ENCODE assay signal across 8 mouse cellular contexts in genomic region chr11:100295308-100295707, GRCm38 (mm10). TPM values are rescaled to one million over a fixed set of nuclear protein-coding genes. Genes with fewer than 3 reads are reported as not detected.
DNase-seq lines count a peak whose midpoint lies in the region; ATAC-seq and TF ChIP-seq lines count a peak whose summit lies in the region.

No protein-coding gene starts in this region.

- H3K4me2 ChIP-seq in heart, embryonic 11.5 days: no peak overlapping the region
- no peak overlapping the region for H3K4me2 ChIP-seq in intestine, postnatal 0 days (replicated peaks; ENCODE audit: low read depth)

- no peak for TF ChIP-seq POLR2A in cortical plate, adult 2 months (IDR thresholded peaks at IDR 0.05; ENCODE audit: extremely low read depth, insufficient read depth, low read length)

- peak; percentile 92 for DNase-seq in heart, adult 11 months
- peak; percentile 43 for DNase-seq in gastrocnemius, postnatal 25 days
- peak; percentile 94 for DNase-seq in limb, embryonic 10.5 days (ENCODE audit: low spot score)
- DNase-seq in monocyte, adult 2 months (ENCODE audit: low read depth in 1 of 2, low spot score in 2 of 2): peak; percentile 32 to 64
- DNase-seq in spleen, postnatal 10 days (ENCODE audit: low spot score in 2 of 2): peak; percentile 69 to 89

- H3K9ac ChIP-seq in heart, embryonic 11.5 days (ENCODE audit: low read depth, low read length): no peak overlapping the region
- H3K9ac ChIP-seq in intestine, postnatal 0 days (ENCODE audit: low read depth, low read length): no peak overlapping the region

- no peaks in the 10 kb centered on the region for H3K9me3 ChIP-seq in heart, embryonic 11.5 days (replicated peaks; ENCODE audit: control insufficient read depth, low read length)
- no peaks in the 10 kb centered on the region for H3K9me3 ChIP-seq in intestine, postnatal 0 days (ENCODE audit: control insufficient read depth)
- no peaks in the 10 kb centered on the region for H3K9me3 ChIP-seq in limb, embryonic 10.5 days (replicated peaks)

- H3K4me3 ChIP-seq in heart, embryonic 11.5 days (ENCODE audit: low read depth, low read length): no peak overlapping the region
- no peak overlapping the region for H3K4me3 ChIP-seq in cortical plate, adult 2 months (ENCODE audit: insufficient read depth, low read length)
- H3K4me3 ChIP-seq in intestine, postnatal 0 days (ENCODE audit: low read depth, low read length): no peak overlapping the region
- H3K4me3 ChIP-seq in limb, embryonic 10.5 days: no peak overlapping the region

- H3K27ac ChIP-seq in heart, embryonic 11.5 days (ENCODE audit: low read depth, low read length): no peak overlapping the region
- no peak overlapping the region for H3K27ac ChIP-seq in cortical plate, adult 2 months (ENCODE audit: insufficient read depth, low read length)
- no peak overlapping the region for H3K27ac ChIP-seq in intestine, postnatal 0 days (ENCODE audit: low read depth, low read length)
- H3K27ac ChIP-seq in limb, embryonic 10.5 days: no peak overlapping the region

- ATAC-seq in heart, embryonic 11.5 days (replicated peaks; ENCODE audit: insufficient number of reproducible peaks, low FRiP score, low TSS enrichment): no peak
- peak; percentile 37 for ATAC-seq in intestine, postnatal 0 days

- peaks cover 3% of the 10 kb centered on the region for H3K27me3 ChIP-seq in heart, embryonic 11.5 days (ENCODE audit: control insufficient read depth, insufficient read depth, low read length)
- no peaks in the 10 kb centered on the region for H3K27me3 ChIP-seq in intestine, postnatal 0 days (replicated peaks; ENCODE audit: control insufficient read depth, insufficient read depth, low read length)
- H3K27me3 ChIP-seq in limb, embryonic 10.5 days (ENCODE audit: low read depth, poor library complexity, severe bottlenecking): no peaks in the 10 kb centered on the region

- H3K4me1 ChIP-seq in heart, embryonic 11.5 days (ENCODE audit: control insufficient read depth, insufficient read depth, low read length): peaks cover 3% of the 10 kb centered on the region; the same call in 1 of the 2 replicates
- H3K4me1 ChIP-seq in cortical plate, adult 2 months (ENCODE audit: control insufficient read depth, insufficient read depth, low read length): no peaks in the 10 kb centered on the region
- H3K4me1 ChIP-seq in intestine, postnatal 0 days (replicated peaks; ENCODE audit: control insufficient read depth, insufficient read depth, low read length): no peaks in the 10 kb centered on the region
- peaks cover 13% of the 10 kb centered on the region for H3K4me1 ChIP-seq in limb, embryonic 10.5 days

- H3K36me3 ChIP-seq in heart, embryonic 11.5 days (ENCODE audit: control insufficient read depth, insufficient read depth, low read length): no peaks in the 10 kb centered on the region
- H3K36me3 ChIP-seq in intestine, postnatal 0 days (ENCODE audit: control insufficient read depth, insufficient read depth): no peaks in the 10 kb centered on the region
- H3K36me3 ChIP-seq in limb, embryonic 10.5 days: no peaks in the 10 kb centered on the region

- WGBS in heart, embryonic 11.5 days (ENCODE audit: insufficient replicate concordance): 6% methylated on average over 10 of the region's 10 CpGs
- 6% methylated on average over 10 of the region's 10 CpGs for WGBS in intestine, postnatal 0 days
- 5% methylated on average over 10 of the region's 10 CpGs for WGBS in limb, embryonic 10.5 days

- TF ChIP-seq CTCF in cortical plate, adult 2 months (IDR thresholded peaks at IDR 0.05; ENCODE audit: extremely low read depth, insufficient read depth, low read length): peak; percentile 100
- TF ChIP-seq CTCF in intestine, postnatal 0 days (IDR thresholded peaks at IDR 0.05; ENCODE audit: low read depth): peak; percentile 100

RNA-seq across cellular contexts. Expression of gene Eif1, which starts 24.4 kb away (rescaled TPM):
- polyA plus RNA-seq in heart, embryonic 11.5 days (2014; fragmentation: Nextera tagmentation; extraction: Ambion mirVana): 1,605 and 1,756 TPM in 2 replicates
- 534 and 549 TPM in 2 replicates for polyA plus RNA-seq in cortical plate, adult 2 months (2012; rRNA removed)
- total RNA-seq in gastrocnemius, postnatal 25 days (2021): 1,000 to 10,000 TPM; 1,016 to 1,083 TPM
- polyA plus RNA-seq in intestine, postnatal 0 days (2015; fragmentation: Nextera tagmentation; extraction: Ambion mirVana): 1,650 and 1,730 TPM in 2 replicates
- 1,486 and 1,565 TPM in 2 replicates for polyA plus RNA-seq in limb, embryonic 10.5 days (2016; fragmentation: Nextera tagmentation; extraction: Ambion mirVana)

RNA-seq across cellular contexts. Expression of gene Krt42, which starts 25.6 kb away (rescaled TPM):
- 0.20 TPM in 1 of 2 replicates, not detected in the other for polyA plus RNA-seq in heart, embryonic 11.5 days (2014; fragmentation: Nextera tagmentation; extraction: Ambion mirVana)
- not detected in 2 replicates for polyA plus RNA-seq in cortical plate, adult 2 months (2012; rRNA removed)
- not detected for total RNA-seq in gastrocnemius, postnatal 25 days (2021)
- 0.12 and 0.18 TPM in 2 replicates for polyA plus RNA-seq in intestine, postnatal 0 days (2015; fragmentation: Nextera tagmentation; extraction: Ambion mirVana)
- 0.21 TPM in 1 of 2 replicates, not detected in the other for polyA plus RNA-seq in limb, embryonic 10.5 days (2016; fragmentation: Nextera tagmentation; extraction: Ambion mirVana)

RNA-seq across cellular contexts. Expression of gene Krt17, which starts 34.5 kb away (rescaled TPM):
- polyA plus RNA-seq in heart, embryonic 11.5 days (2014; fragmentation: Nextera tagmentation; extraction: Ambion mirVana): 0.14 and 0.82 TPM in 2 replicates
- polyA plus RNA-seq in cortical plate, adult 2 months (2012; rRNA removed): 0.13 and 0.15 TPM in 2 replicates
- not detected for total RNA-seq in gastrocnemius, postnatal 25 days (2021)
- polyA plus RNA-seq in intestine, postnatal 0 days (2015; fragmentation: Nextera tagmentation; extraction: Ambion mirVana): 5.3 and 7.8 TPM in 2 replicates
- polyA plus RNA-seq in limb, embryonic 10.5 days (2016; fragmentation: Nextera tagmentation; extraction: Ambion mirVana): 1.3 and 7.6 TPM in 2 replicates

RNA-seq across cellular contexts. Expression of gene Gast, which starts 38.9 kb away (rescaled TPM):
- polyA plus RNA-seq in heart, embryonic 11.5 days (2014; fragmentation: Nextera tagmentation; extraction: Ambion mirVana): not detected in 2 replicates
- 0.33 TPM in 1 of 2 replicates, not detected in the other for polyA plus RNA-seq in cortical plate, adult 2 months (2012; rRNA removed)
- total RNA-seq in gastrocnemius, postnatal 25 days (2021): not detected
- 1.1 and 5.0 TPM in 2 replicates for polyA plus RNA-seq in intestine, postnatal 0 days (2015; fragmentation: Nextera tagmentation; extraction: Ambion mirVana)
- polyA plus RNA-seq in limb, embryonic 10.5 days (2016; fragmentation: Nextera tagmentation; extraction: Ambion mirVana): not detected in 2 replicates

RNA-seq across cellular contexts. Expression of gene Krt16, which starts 46.6 kb away (rescaled TPM):
- not detected in 2 replicates for polyA plus RNA-seq in heart, embryonic 11.5 days (2014; fragmentation: Nextera tagmentation; extraction: Ambion mirVana)
- not detected in 2 replicates for polyA plus RNA-seq in cortical plate, adult 2 months (2012; rRNA removed)
- total RNA-seq in gastrocnemius, postnatal 25 days (2021): not detected
- polyA plus RNA-seq in intestine, postnatal 0 days (2015; fragmentation: Nextera tagmentation; extraction: Ambion mirVana): not detected in 2 replicates
- not detected in 2 replicates for polyA plus RNA-seq in limb, embryonic 10.5 days (2016; fragmentation: Nextera tagmentation; extraction: Ambion mirVana)

Comparison
In these comparisons a context has a peak if more than half of its experiments do, and no peak if none do; other contexts are left out.
1. DNase-seq: peak in every context shown above with its lines; median percentile 94 in limb, embryonic 10.5 days; 92 in heart, adult 11 months; 79 in spleen, postnatal 10 days; 48 in monocyte, adult 2 months; 43 in gastrocnemius, postnatal 25 days.